Mouse (Mus musculus): ENCODE results near the gene Fbxo7.

The Fbxo7 gene

GRCm38 (mm10) chr10:86093109-86094035 is 71.6 kb downstream of the Fbxo7 start:
- no peak for DNase-seq

DNA sequence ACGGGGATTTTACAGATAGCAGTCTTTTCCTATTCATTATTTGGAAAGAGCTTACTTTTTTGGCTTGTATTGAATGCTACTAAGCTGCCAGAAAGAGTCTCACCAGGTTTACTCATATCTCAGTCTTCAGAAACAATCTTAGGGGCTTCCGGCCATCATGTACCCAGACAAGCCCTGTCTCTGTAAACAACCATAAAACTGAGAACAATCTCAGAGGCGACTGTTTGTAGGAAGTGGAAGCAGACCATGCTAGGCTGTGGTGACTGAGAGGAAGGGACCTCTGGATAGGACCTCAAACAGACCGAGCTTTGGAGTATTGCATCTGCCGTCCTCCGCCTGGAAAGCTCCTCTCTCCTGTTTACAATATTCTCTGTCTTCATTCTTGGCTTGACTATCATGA is 76.6 kb downstream of the Fbxo7 start:
- DNase-seq = no peak

DNA sequence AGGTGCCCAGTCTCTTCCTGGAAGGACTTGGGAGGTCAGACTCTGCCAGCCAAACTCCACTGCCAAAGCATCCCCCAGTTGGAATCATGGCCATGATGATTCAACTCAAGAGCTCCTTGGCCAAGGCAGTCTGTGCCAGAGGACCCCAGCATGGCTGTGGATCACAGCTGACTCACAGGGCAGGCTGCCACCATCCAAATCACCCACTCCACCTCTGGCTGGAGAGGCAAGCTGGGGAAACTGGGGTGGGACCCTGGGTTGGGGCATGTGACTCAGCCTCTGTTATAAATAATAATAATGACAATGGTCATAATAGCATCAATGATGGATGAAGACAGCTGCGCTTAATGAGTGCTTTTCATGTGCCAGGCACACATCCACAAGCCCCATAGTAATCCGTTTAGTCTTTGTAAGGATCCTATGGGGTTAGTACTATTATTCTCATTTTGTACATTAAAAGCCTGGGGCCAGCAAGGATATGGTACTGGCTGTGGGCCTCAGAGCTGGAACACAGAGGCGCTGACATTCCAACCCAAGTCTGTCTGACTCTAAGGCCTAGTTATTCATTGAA is 78.6 kb downstream of the Fbxo7 start:
- DNase-seq = peak; percentile 84 to 91

Data from cerebellum, postnatal 10 days (tissue).